Mouse (Mus musculus) thymus, postnatal 10 days (tissue): ENCODE results near the gene Rit1.
"Not testable (repeated sequence)": the region's sequence is repeated elsewhere in the genome, so short reads cannot be mapped to it uniquely, and the experiment has no call there.

ENCODE experiments used
- DNase-seq, 2 experiments: peaks; one replicate each; pipeline ENCODE4 v3.0.0; 2021; ENCODE audit warnings: low spot score in 2 of 2

Rit1 gene

GRCm38 (mm10) chr3:88738641-88739040, 22.0 kb downstream of the Rit1 start:
- peak; percentile 31 to 65 for DNase-seq

DNA sequence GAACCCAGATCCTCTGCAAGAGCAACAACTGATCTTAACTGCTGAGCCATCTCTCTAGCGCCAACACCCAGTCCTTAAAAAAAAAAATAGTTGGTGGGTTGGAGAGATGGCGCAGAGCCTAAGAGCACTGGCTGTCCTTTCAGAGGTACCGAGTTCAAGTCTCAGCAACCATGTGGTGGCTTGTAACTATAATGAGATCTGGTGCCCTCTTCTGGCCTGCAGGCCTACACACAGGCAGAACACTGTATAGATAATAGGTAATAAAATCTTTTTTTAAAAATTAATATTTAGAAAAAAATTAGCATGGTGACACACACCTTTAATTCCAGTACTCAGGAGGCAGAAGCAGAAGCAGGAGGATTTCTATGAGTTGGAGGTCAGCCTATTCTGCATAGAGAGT, 23.5 kb downstream of the Rit1 start:
- no peak for DNase-seq

GRCm38 (mm10) chr3:88745534-88745933, 28.9 kb downstream of the Rit1 start:
- no peak for DNase-seq

- DNase-seq: no peak
Observed at GRCm38 (mm10) chr3:88746139-88746870, 29.7 kb downstream of the Rit1 start.

GRCm38 (mm10) chr3:88746871-88747231, 30.2 kb downstream of the Rit1 start:
- DNase-seq: no peak

DNA sequence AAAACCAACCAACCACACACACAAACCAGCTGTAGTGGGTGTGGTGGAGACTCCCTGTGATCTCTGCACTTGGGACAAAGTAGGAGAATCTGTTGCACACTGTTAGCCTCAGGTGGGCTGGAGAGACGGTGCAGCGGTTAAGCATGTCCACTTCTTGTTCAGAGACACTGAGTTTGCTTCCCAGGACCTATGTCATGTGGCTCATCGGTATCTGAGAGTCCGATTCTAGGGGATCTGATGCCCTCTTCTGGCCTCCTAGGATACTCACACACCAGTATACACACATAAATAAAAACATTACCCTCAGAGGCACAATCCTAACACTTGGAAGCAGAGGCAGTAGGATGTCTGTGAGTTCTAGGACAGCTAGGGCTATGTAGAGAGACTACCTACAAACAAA, 37.6 kb downstream of the Rit1 start:
- no peak for DNase-seq

GRCm38 (mm10) chr3:88755541-88755940, 38.9 kb downstream of the Rit1 start:
- DNase-seq: no peak

DNA sequence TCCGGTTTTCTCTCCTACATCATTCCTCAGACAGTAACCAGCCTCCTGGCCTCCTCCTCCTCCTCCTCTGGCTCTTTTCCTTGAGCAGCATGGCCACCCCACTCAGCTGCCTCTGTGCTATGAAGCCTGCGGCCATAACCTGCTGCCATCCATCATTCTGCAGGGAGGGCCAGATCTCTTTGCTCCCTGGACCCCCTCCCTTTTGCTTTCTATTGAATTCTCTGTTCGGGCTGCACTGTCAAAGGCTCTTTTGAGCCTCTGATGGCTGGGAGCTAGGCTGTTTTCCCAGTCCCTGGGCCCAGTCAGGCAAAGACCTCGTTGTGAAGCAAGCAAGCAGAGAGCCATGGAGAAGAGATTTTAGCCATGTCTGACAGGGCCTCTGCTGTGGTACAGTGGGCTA, 39.6 kb downstream of the Rit1 start:
- DNase-seq: no peak

DNA sequence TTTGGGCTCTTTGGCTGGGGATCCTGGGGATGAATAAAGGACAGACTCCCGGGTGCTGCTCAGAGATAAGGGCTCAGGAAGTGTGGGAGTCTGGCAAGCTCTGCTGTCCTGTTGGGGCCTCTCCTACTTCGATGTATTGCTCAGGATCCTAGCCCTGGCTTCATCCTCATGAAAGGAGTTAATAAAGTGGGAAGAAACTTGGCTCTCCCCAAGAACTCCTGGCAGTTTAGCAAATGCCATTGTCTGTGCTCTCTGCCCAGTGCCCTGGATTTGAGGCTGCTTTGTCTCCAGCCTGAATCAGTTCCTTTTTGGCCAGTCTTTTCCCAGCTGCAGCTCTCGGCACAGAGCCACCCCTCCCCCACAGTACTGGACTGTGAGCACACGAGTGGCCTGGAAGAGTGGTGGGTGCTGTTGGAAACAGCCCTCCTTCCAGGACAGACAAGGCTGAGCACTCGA, 41.4 kb downstream of the Rit1 start:
- DNase-seq: no peak

DNA sequence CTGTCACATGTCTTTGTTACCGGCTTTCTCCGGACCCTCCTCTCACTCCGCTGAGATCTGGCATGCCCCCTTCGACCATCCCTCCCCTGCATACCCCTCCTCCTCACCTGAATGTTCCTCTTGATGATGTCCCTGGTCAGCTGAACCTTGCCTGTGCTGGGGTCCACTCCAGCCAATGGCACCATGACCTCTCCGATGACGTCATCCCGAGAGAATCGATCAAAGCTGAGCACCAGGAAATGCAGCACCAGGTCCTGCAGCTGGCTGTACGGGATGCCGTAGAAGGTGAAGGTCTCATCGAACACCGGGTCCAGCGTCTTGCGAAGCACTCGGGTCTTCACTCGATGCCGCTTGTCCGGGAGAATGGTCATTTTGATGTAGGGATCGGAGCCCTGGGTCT, 45.0 kb downstream of the Rit1 start:
- DNase-seq: no peak

DNA sequence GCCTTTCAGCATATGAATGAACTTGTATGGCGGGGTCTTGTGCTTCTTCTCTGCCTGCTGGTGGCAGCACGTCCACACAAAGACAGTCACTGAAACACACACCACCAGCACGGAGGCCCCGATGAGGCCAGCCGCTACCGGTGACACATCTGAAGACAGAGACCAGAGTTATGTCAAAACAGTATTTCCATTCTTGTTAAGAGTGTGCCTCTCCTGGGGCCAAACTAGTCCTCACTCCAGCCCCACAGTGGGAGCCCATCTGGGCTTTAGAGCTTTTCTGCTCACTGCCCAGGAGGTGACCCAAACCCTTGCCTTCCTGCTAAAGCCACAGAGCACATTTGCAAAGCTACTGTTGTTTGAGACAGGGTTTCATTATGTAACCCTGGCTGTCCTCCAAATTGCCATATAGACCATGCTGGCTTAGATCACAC, 45.8 kb downstream of the Rit1 start:
- no peak for DNase-seq

GRCm38 (mm10) chr3:88771189-88771940, 54.7 kb downstream of the Rit1 start:
- DNase-seq: peak in 1 of 2 experiments; percentile 19

DNA sequence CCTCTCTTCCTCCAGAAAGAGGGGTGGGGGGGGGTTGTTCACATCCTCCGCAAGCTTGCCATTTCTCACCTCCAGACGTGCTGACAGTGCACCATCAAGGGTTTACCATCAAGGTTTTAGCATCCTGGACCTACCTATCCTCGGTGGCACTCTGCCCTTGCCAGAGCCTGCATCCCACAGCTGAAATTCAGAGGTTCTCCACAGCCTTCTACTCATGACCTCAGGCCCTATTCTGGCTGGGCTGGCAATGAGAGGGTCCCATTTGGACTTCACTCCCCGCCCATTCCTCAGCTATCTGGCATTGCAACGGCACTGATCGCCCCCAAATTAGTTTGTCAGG, 55.3 kb downstream of the Rit1 start:
- not testable (repeated sequence) for DNase-seq

DNA sequence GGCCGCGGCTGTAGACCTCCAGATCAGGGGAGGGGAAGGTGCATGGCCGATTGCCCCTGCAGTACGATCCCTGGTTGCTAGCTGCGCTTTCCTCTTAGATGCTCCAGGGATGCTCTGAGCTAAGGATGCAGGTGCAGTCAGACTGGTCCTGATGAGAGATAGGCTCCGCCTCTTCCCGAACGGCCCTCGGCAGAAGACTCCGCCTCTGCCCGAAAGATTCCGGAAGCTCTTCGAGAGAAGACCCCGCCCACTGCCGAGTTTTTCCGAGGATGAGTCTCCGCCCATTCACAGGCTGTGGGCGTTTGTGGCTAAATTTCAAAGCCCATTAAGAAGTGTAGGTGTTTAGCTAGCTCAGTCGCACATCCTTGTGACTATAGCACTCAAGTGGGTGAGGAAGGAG, 55.8 kb downstream of the Rit1 start:
- peak; percentile 82 to 84 for DNase-seq

DNA sequence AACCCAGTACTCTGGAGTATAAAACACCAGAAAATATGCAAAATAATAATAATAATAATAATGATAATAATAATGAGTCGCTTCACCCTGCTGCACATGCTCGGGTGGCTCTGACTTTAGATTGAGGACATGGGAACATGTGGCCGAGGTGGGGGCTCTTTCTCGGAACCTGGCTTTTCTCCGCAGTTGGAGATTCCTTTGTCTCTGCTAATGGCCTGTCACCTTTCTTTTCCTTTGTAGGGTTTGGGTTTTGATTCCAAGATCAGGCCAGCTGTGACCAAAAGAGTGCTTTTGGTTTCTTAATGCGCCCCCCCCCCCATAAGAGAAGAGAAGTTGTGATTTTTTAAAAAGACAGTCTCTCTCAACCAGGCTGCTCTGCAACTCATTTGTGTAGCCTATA, 56.5 kb downstream of the Rit1 start:
- not testable (repeated sequence) for DNase-seq

- DNase-seq: peak in 1 of 2 experiments; percentile 31
Observed at GRCm38 (mm10) chr3:88774939-88775841, 58.6 kb downstream of the Rit1 start, which contains the start of gene Syt11. TSS of gene Syt11 (minus strand) at chr3:88775164.
